Mouse (Mus musculus) hindbrain, embryonic 15.5 days (tissue): Measurements from ENCODE around the gene Rftn1. TPM values are rescaled to one million over a fixed set of nuclear protein-coding genes. Genes with fewer than 3 reads are reported as not detected.

Experiments used
- ATAC-seq: fragments of 200-750 bp; cut with Nextera tagmentation; 2 replicates; pipeline ENCODE4 v1.8.0; 2017; ENCODE audit warnings: low read depth, moderate number of reproducible peaks, moderate TSS enrichment; ENCODE audit not compliant: low FRiP score
- H3K27ac ChIP-seq: fragments of 300-500 bp; sonication (generic); replicated peaks from 2 replicates; pipeline ENCODE4 v1.5.1; 2015; ENCODE audit warnings: mild to moderate bottlenecking, inconsistent platforms
- H3K27me3 ChIP-seq: fragments of 300-500 bp; sonication (generic); 2 replicates; pipeline ENCODE4 v1.6.1; 2015; ENCODE audit warnings: control low read depth, inconsistent platforms
- H3K36me3 ChIP-seq: fragments of 300-500 bp; sonication (generic); 2 replicates; pipeline ENCODE4 v1.6.1; 2015; ENCODE audit warnings: control low read depth, inconsistent platforms
- H3K4me1 ChIP-seq: fragments of 300-500 bp; sonication (generic); replicated peaks from 2 replicates; pipeline ENCODE4 v1.6.1; 2015; ENCODE audit warnings: control low read depth, inconsistent platforms
- H3K4me2 ChIP-seq: fragments of 300-500 bp; sonication (generic); 2 replicates; pipeline ENCODE4 v1.6.1; 2015; ENCODE audit warnings: moderate library complexity, mild to moderate bottlenecking, inconsistent platforms
- H3K4me3 ChIP-seq: fragments of 300-500 bp; sonication (generic); 2 replicates; pipeline ENCODE4 v1.5.1; 2015; ENCODE audit warnings: mild to moderate bottlenecking, inconsistent platforms
- H3K9ac ChIP-seq: fragments of 300-500 bp; sonication (generic); 2 replicates; pipeline ENCODE4 v1.6.1; 2015; ENCODE audit warnings: inconsistent platforms
- H3K9me3 ChIP-seq: fragments of 300-500 bp; sonication (generic); 2 replicates; pipeline ENCODE4 v1.6.1; 2016; ENCODE audit warnings: control low read depth, inconsistent platforms
- WGBS: fragments of 180-500 bp; shearing (Covaris S2); methylation state at CpG from one replicate; pipeline ENCODE4 v1.1.7; 2015; 5-methylcytosine and 5-hydroxymethylcytosine counted together
- polyA plus RNA-seq: library from polyadenylated mRNA; unstranded; fragments of >200 nt; fragmentation: Nextera tagmentation; extraction: Ambion mirVana; gene quantifications from 2 replicates; pipeline ENCODE4 v1.2.1, GENCODE M21; 2015

The Rftn1 gene
- polyA plus RNA-seq, 1 experiment from 2014 or later: 21.2 TPM

DNA sequence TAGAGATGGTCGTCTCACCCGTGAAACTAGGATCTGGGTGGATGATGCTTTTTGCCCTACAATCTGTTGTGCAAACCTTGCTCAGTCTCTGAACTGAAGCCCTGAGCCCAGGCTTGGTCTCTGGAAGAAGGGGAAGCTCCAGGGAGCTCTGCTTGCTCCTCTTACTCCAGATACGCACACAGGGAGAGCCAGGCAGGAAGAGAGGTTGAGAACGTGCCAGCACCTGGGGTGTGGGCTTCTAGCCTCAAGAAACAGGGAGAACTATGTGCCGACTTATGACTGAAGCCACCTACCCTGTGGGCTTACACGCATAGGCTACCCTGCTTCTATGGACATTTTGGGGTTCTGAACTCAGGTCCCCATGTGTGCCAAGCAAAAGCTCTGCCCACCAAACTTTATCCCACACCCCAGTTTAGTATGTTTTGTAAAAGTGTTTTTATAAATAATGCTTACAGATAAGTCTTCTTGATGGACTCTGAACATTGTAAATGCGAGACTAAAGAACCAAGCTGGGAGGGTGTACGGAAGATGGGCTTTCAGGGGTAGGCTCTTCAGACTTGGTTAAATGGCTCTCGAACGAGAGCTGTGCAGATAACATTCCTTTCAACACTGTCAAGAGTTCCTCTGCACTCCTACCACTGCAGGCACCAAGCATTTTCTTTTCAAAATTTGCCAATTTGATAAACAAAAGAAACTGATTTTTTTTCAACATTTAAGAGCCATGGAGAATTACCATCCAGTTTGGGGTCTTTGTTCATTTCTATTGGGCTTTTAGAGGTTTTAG, 152.4 kb downstream of the Rftn1 start:
- Histone ChIP-seq H3K27ac (no peak overlapping the region), H3K9ac (no peak overlapping the region), H3K9me3 (no peaks in the 10 kb centered on the region), H3K4me1 (0 out of 2 replicates have a peak, but pooled peaks cover 3% of the 10 kb centered on the region), H3K4me2 (no peak overlapping the region), H3K4me3 (no peak overlapping the region), H3K27me3 (no peaks in the 10 kb centered on the region), H3K36me3 (no peaks in the 10 kb centered on the region)
- no peak for ATAC-seq
- 79% methylated on average over 10 of the region's 10 CpGs for WGBS

DNA sequence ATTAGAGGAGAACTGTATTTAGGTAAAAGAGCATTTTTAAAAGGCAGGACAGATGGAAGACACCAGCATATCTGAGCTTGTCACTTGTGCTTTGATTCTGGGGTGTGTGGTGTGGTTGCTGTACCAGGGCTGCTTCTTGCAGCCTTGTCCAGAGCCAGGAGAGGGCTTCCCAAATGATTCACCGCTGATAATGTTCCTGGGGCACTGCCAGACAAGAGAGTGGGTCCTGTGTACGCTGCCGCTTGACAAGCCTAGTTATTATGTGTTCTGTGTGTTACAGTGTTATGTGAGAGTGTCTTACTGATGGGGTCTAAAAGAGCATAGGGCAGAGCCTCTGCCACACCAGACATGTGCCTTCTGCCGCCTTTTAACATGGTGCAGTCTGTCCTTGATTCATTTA, 153.1 kb downstream of the Rftn1 start:
- no peak overlapping the region for H3K4me2 ChIP-seq
- WGBS: 68% methylated on average over 4 of the region's 4 CpGs
- 0 out of 2 replicates have a peak, but pooled peaks cover 3% of the 10 kb centered on the region for H3K4me1 ChIP-seq
- H3K27me3 ChIP-seq: no peaks in the 10 kb centered on the region
- no peaks in the 10 kb centered on the region for H3K9me3 ChIP-seq
- no peak overlapping the region for H3K27ac ChIP-seq
- no peaks in the 10 kb centered on the region for H3K36me3 ChIP-seq
- no peak overlapping the region for H3K9ac ChIP-seq
- ATAC-seq: no peak
- no peak overlapping the region for H3K4me3 ChIP-seq

DNA sequence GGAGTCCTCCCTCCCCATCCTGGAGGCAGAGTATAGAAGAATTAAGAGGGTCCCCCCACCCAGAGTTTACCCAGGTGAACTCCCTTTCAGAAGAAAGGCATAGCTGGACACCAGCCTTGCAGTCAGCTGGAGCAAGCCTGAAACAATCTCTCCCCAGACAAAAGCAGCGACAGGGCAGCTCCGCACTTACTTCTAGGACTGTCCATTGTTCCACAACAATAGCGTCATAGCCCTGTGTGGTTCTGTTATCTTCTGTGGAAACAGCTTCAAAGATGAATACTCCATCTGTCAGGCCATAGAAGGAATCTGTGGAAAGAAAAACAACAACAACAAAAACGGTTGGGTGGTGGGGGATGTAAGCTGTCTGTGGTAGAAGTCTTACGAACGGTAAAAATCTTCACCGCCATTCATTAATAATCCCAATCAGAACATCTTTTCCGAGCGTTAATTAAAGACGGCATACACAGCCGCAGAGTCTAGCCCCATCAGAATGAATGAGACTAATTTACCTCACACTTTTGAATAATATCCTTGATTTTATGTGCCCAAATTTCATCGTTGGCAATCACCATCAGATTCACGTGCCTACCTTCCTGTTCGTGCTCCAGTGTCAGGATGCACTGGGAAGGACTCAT, 153.6 kb downstream of the Rftn1 start:
- H3K27ac ChIP-seq: no peak overlapping the region
- no peak overlapping the region for H3K9ac ChIP-seq
- no peak for ATAC-seq
- 46% methylated on average over 14 of the region's 14 CpGs for WGBS
- H3K27me3 ChIP-seq: no peaks in the 10 kb centered on the region
- no peaks in the 10 kb centered on the region for H3K36me3 ChIP-seq
- H3K4me1 ChIP-seq: 0 out of 2 replicates have a peak, but pooled peaks cover 3% of the 10 kb centered on the region
- no peaks in the 10 kb centered on the region for H3K9me3 ChIP-seq
- H3K4me3 ChIP-seq: no peak overlapping the region
- no peak overlapping the region for H3K4me2 ChIP-seq

DNA sequence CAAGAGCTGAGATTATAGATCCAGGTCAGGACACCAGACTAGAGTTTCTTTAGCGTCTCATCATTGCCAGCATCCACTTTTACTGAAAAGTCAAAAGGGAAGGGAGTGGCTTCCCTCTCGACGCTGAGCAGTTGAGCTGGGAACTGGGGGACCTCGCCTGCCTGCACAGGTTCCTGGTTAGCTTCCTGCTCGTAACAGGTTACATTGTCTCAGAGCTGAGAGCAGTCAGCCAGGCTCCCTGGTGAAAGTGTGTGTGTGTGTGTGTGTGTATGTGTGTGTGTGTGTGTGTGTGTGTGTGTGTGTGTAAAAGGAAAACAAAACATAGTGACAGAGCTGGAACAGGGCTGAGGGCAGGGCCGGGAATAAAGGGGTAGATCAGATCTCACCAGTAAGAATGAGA, 156.8 kb downstream of the Rftn1 start:
- no peak overlapping the region for H3K9ac ChIP-seq
- H3K9me3 ChIP-seq: no peaks in the 10 kb centered on the region
- 81% methylated on average over 6 of the region's 6 CpGs for whole genome bisulfite sequencing
- ATAC-seq: no peak
- no peak overlapping the region for H3K4me2 ChIP-seq
- H3K36me3 ChIP-seq: no peaks in the 10 kb centered on the region
- no peaks in the 10 kb centered on the region for H3K27me3 ChIP-seq
- H3K4me1 ChIP-seq: 0 out of 2 replicates have a peak, but pooled peaks cover 3% of the 10 kb centered on the region
- H3K27ac ChIP-seq: no peak overlapping the region
- H3K4me3 ChIP-seq: no peak overlapping the region

DNA sequence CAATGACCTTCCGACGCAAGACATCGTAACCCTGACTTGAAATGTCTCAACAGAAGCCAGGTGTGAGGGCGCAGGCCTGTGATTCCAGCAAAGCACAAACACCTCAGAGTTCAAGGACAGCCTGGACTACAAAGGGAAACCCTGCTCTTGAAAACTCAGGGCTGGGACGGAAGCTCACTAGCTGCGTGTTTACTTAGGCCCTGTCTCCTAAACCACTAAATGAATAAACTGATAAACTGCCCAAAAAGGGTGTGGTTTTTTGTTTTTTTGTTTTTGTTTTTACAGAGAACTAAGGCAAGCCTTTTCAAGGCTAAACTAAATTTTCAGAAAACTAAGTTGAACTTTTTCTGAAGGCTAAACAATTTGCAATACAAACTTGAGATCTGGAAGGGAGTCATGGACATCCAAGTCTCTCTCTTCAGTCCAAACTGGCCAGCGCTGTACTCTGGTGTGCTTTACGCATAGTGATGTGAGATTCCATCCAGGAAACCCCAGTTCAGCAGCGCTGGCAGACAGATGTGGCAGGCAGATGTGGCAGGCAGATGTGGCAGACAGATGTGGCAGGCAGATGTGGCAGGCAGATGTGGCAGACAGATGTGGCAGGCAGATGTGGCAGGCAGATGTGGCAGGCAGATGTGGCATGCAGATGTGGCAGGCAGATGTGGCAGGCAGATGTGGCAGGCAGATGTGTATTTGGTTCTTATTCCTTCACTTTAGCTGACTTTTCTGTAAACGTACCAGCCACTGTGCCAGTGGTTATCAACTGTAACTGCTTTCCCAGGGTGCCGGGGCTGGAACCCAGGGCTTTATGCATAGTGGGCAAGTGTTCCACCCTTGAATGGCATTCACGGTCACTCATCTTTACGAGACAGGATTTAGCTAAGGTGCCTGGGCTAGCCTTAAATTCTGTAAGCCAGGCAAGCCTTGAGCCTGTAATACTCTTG, 158.7 kb downstream of the Rftn1 start:
- no peak overlapping the region for H3K4me2 ChIP-seq
- H3K4me1 ChIP-seq: no peaks in the 10 kb centered on the region
- WGBS: 88% methylated on average over 13 of the region's 13 CpGs
- no peaks in the 10 kb centered on the region for H3K9me3 ChIP-seq
- no peak overlapping the region for H3K9ac ChIP-seq
- no peak for ATAC-seq
- no peaks in the 10 kb centered on the region for H3K27me3 ChIP-seq
- no peak overlapping the region for H3K4me3 ChIP-seq
- H3K27ac ChIP-seq: no peak overlapping the region
- H3K36me3 ChIP-seq: no peaks in the 10 kb centered on the region

DNA sequence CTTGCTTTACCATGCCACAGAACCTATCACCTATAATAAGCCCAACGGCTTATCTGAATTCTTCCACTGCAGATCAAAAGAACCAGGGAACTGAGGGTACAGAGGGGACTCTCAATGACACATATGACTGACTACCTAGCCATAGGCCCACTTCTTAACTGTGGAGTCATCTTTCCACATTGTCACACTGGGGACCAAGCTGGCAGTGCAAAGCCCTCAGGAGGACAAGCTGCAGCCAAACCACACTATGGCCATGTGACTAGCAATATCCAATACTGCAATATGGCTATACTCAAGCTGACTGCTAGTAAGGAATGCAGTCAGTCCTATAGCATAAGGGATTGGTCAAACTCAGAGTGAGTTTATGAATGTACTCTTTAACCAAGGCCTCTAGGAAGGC, 164.8 kb downstream of the Rftn1 start:
- H3K4me2 ChIP-seq: no peak overlapping the region
- 95% methylated on average over 1 of the region's 1 CpGs for WGBS
- no peaks in the 10 kb centered on the region for H3K27me3 ChIP-seq
- no peaks in the 10 kb centered on the region for H3K9me3 ChIP-seq
- no peak for ATAC-seq
- no peak overlapping the region for H3K9ac ChIP-seq
- no peak overlapping the region for H3K4me3 ChIP-seq
- H3K36me3 ChIP-seq: no peaks in the 10 kb centered on the region
- no peak overlapping the region for H3K27ac ChIP-seq
- peaks cover 12% of the 10 kb centered on the region for H3K4me1 ChIP-seq

DNA sequence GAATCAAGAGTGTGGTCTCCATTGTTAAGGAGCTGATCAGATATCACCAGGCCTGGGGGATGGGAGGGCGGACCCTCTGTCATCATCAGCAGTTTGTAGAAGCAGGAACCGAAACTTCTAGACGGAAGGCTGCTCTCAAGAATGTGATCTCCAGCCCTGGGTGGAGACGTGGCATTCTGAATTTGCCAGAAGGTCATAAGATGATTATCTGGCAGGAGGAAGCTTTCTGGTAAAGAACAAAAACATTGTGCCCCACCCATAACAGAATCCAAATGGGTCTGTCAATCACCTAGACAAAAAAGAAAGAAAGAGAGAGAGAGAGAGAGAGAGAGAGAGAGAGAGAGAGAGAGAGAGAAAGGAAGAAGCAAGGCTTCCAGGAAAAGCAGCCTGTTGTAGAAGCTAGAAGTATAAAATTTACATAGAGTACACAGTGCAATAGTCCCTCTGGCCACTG, 165.3 kb downstream of the Rftn1 start:
- no peaks in the 10 kb centered on the region for H3K9me3 ChIP-seq
- no peaks in the 10 kb centered on the region for H3K36me3 ChIP-seq
- peaks cover 17% of the 10 kb centered on the region for H3K4me1 ChIP-seq
- H3K27ac ChIP-seq: no peak overlapping the region
- H3K4me2 ChIP-seq: no peak overlapping the region
- no peak overlapping the region for H3K9ac ChIP-seq
- ATAC-seq: no peak
- no peaks in the 10 kb centered on the region for H3K27me3 ChIP-seq
- WGBS: 53% methylated on average over 4 of the region's 4 CpGs
- H3K4me3 ChIP-seq: no peak overlapping the region

DNA sequence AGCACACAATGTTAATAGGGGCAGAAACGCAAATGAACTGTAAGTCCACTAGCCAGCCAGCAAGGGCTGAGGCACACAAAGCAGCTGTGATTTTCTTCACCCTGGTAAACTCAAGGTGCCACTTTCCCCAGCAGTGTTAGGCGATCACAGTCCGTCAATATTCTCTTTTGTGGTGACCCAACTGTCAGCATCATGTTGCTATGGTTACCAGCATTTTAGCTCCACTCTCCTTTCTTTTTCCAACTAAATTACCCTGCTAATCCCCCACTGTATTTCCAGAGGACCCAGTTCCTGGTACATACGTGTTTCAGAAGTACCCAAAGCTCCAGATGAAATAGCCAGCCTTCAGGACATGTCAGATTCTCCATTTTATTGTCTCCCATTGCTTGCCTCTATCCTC, 169.1 kb downstream of the Rftn1 start:
- no peak overlapping the region for H3K9ac ChIP-seq
- no peak overlapping the region for H3K4me3 ChIP-seq
- 18% methylated on average over 4 of the region's 4 CpGs for WGBS
- no peaks in the 10 kb centered on the region for H3K27me3 ChIP-seq
- ATAC-seq: no peak
- H3K36me3 ChIP-seq: no peaks in the 10 kb centered on the region
- H3K4me2 ChIP-seq: no peak overlapping the region
- peak overlapping the region; percentile 43 for H3K27ac ChIP-seq
- no peaks in the 10 kb centered on the region for H3K9me3 ChIP-seq
- H3K4me1 ChIP-seq: peaks cover 29% of the 10 kb centered on the region

DNA sequence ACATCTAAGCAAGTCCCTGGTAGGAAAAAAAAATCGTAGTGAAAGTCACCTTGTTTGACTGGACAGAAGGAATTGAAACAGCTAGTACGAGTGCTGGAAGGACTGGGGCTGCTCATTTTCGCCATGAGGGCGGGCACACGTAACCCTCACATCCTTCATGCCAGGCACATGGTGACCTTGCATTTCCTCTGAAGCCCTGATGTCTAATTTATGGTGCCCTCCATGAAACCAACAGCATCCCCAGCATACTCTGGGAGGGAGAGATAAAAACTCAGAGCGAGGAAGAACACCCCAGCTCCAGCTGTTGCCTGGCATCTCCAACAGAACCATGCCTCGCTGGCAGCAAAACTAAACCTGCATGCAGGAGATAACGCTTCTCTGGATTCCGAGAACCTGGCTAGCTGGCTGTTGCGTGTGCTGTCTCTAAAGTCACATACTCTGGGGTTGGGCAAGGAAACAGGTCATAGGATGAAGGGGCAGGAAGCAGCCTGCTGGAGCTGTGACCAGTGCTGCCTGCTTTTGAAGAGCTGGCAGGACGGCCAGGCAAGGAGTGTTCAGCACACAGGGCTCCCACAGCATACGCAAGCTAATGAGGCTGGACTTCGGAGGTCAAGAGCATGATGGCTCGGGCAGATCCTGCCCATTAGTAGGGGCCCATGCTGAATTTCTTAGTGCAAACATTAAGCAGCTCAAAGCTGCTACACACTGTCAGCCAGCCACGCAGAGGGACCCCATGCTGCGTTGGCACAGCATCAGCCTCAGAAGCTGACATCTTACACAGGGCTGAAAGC, 170.1 kb downstream of the Rftn1 start:
- Histone ChIP-seq H3K4me1 (peaks cover 29% of the 10 kb centered on the region), H3K36me3 (no peaks in the 10 kb centered on the region), H3K27ac (peak overlapping the region; percentile 69), H3K4me2 (peak overlapping the region; percentile 16; the same call in 1 of the 2 replicates), H3K4me3 (no peak overlapping the region), H3K27me3 (no peaks in the 10 kb centered on the region), H3K9ac (no peak overlapping the region), H3K9me3 (no peaks in the 10 kb centered on the region)
- ATAC-seq: peak; percentile 68
- WGBS: 38% methylated on average over 16 of the region's 16 CpGs

DNA sequence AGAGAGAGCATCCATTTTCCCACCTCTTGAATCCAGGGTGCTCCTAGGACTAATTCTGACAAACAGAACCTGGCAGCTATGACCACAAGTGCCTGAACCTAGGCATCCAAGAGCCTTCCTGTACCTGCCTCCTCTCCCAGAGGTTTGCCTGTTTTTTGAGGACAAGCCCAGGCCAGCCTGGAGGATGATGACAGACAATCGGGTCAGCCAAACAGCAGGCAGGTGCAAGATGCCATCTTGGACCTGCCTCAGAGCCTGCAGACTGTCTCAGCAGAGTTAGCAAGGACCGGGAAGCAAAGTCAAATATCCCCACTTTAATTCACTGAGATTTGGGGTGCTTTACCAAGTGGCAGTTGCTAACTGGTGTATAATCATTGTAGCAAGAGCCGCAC, 170.7 kb downstream of the Rftn1 start:
- peak overlapping the region; percentile 69 for H3K27ac ChIP-seq
- no peaks in the 10 kb centered on the region for H3K27me3 ChIP-seq
- no peak overlapping the region for H3K4me2 ChIP-seq
- H3K9me3 ChIP-seq: no peaks in the 10 kb centered on the region
- 72% methylated on average over 3 of the region's 3 CpGs for WGBS
- ATAC-seq: no peak
- peaks cover 29% of the 10 kb centered on the region for H3K4me1 ChIP-seq
- H3K4me3 ChIP-seq: no peak overlapping the region
- no peak overlapping the region for H3K9ac ChIP-seq
- H3K36me3 ChIP-seq: no peaks in the 10 kb centered on the region

DNA sequence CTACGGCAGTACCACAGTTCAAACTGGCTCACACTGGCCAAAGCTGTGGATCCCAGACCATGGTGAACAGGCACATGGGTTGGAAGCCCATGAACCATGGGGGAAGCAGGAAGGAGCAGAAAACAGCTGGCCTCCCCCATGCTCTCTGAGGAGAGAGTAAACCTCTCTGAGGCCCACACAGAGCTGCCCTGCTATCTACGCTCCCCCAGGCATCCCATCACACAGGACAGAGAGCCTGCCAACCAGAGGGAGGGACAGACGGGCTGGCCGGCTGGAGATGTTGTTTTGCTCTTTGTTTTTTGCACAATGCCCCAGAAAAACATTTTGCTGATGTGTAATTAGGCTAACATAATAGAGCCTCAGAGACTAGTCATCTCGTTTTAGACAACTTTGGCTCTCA, 171.4 kb downstream of the Rftn1 start:
- Histone ChIP-seq H3K36me3 (no peaks in the 10 kb centered on the region), H3K27ac (peak overlapping the region; percentile 15; the same call in 1 of the 2 replicates), H3K27me3 (no peaks in the 10 kb centered on the region), H3K4me1 (peaks cover 29% of the 10 kb centered on the region), H3K9ac (no peak overlapping the region), H3K4me2 (no peak overlapping the region), H3K9me3 (no peaks in the 10 kb centered on the region), H3K4me3 (no peak overlapping the region)
- no peak for ATAC-seq
- WGBS: 41% methylated on average over 5 of the region's 5 CpGs
